ENCODE assay signal across 27 mouse cellular contexts in genomic region chr12:16225428-16225827, GRCm38 (mm10).
"Had no signal": no experiment of that assay in that cellular context is flagged by ENCODE, and none has a peak within 500 bp of the region (broad histone marks: within the 10 kb centered on the region; RNA-seq: fewer than 3 reads in every experiment).

No protein-coding gene starts in this region.

- H3K4me3 ChIP-seq: gastrocnemius, adult 2 months; heart, adult 2 months; heart, embryonic 13.5 days; heart, embryonic 15.5 days; hindbrain, embryonic 13.5 days; hindbrain, embryonic 15.5 days; kidney, embryonic 15.5 days; layer of hippocampus, adult 2 months; left cerebral cortex, adult 2 months; limb, embryonic 13.5 days; limb, embryonic 15.5 days; liver, embryonic 12.5 days had no signal

- H3K9me3 ChIP-seq: heart, embryonic 13.5 days; heart, embryonic 15.5 days; hindbrain, embryonic 13.5 days; hindbrain, embryonic 15.5 days; kidney, embryonic 15.5 days; limb, embryonic 13.5 days; limb, embryonic 15.5 days; liver, embryonic 12.5 days had no signal

- DNase-seq: gastrocnemius, adult 2 months; gastrocnemius, postnatal 10 days; gastrocnemius, postnatal 25 days; heart, adult 11 months; heart, adult 2 months; heart, postnatal 14 days; heart, postnatal 36 days; kidney, adult 11 months; kidney, adult 2 months; kidney, adult 9 months; kidney, postnatal 14 days; kidney, postnatal 4 days; left cerebral cortex, postnatal 4 days had no signal

- H3K4me1 ChIP-seq: kidney, embryonic 15.5 days; limb, embryonic 13.5 days; limb, embryonic 15.5 days; liver, embryonic 12.5 days had no signal

- H3K27me3 ChIP-seq: heart, embryonic 13.5 days; heart, embryonic 15.5 days; hindbrain, embryonic 13.5 days; hindbrain, embryonic 15.5 days; kidney, embryonic 15.5 days; limb, embryonic 13.5 days; limb, embryonic 15.5 days; liver, embryonic 12.5 days had no signal

- H3K36me3 ChIP-seq: heart, embryonic 13.5 days; heart, embryonic 15.5 days; hindbrain, embryonic 13.5 days; hindbrain, embryonic 15.5 days; kidney, embryonic 15.5 days; limb, embryonic 13.5 days; limb, embryonic 15.5 days; liver, embryonic 12.5 days had no signal

- ATAC-seq: hindbrain, postnatal 0 days; intestine, embryonic 16.5 days; liver, embryonic 12.5 days had no signal

- H3K27ac ChIP-seq: gastrocnemius, adult 2 months; heart, adult 2 months; heart, embryonic 13.5 days; heart, embryonic 15.5 days; hindbrain, embryonic 13.5 days; hindbrain, embryonic 15.5 days; hindbrain, postnatal 0 days; kidney, embryonic 15.5 days; kidney, postnatal 0 days; layer of hippocampus, adult 2 months; left cerebral cortex, adult 2 months; limb, embryonic 13.5 days; limb, embryonic 15.5 days; liver, embryonic 12.5 days; liver, embryonic 14.5 days had no signal
